Mouse (Mus musculus): ENCODE measurements around the gene Nphp3.

Nphp3 gene

DNA sequence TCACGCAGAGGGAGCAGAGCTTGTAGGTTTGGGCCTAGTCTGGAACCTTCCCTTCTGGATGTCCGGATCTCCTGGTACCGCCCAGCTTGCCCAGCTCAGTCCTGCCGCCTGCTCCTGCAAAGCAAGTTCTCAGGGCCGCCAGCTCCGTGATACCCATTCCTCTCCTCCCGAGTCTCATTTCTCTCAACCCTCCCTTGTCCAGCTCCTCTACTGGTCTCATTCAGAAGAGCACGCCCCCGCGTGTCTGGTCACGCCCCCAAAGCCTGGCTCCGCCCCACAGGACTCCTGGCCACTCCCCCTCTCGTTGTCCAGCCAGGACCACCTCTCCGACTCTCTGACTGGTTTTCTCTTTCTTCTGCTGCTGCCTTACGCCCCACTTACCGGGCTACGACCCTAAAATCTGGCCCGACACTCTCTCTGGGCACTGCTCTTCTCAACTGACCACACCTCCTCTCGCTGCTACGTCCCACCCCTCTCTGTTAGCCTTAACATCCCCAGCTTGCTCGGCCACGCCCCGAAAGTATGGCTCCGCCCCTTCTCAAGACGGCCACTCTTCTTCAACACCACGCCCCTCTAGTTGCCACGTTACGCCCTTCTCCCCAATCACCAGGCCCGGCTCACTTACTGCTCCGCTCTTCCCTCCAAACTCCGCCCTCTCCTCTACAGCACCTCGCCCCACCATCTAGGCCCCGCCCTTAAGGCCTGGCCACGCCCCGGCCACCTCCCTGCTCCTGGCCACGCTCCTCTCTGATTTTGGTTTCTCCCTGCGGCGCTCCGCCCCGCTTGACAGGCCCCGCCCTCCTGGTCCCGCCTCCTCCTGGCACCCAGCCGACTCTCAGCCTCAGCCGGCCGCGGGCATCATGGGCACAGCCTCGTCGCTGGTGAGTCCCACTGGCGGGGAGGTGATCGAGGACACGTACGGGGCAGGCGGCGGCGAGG lies at the start of gene Nphp3:
Nphp3 (plus strand) TSS at position 624 of the 939 bp plus-strand sequence.
- DNase-seq (ENCODE audit: low spot score) = peak; percentile 97

DNA sequence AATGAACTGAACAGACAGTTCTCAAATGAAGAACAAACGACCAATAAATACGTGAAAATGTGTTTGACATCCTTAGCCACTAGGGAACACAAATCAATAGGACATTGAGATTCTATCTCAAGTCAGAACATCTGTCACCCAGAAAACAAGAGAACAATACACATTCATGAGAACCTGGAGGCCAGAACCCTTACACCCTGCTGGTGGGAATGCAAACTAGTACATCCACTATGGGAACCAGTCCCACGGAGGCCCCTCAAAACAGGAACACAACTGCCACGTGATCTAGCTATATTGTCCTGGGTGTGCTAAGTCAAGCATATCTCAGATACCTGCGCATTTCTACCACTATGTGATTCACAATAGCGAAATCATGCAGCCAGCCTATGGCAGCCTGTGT lies 43.6 kb upstream of the Nphp3 start:
- DNase-seq (ENCODE audit: low spot score) = no peak

DNA sequence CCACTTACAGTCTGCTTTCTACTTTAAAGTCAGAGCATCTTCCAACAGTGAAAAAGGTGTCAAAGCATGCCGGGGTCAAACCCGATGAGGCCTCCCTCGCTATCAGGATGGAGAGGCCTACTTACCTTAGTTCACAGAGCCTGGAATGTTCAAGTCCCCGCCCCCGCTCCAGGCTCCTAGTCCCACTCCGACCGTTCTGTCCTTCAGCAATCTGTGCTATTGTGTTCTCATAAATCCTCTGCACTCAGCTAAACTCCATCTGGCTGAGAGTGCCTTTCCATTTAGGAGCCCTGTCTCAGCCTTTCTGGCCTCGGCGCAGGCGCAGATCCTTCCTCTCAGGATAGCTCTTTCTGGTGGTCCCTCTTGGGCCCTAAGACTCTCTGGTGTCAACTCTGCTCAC lies 42.4 kb upstream of the Nphp3 start:
- DNase-seq (ENCODE audit: low spot score) = no peak

DNA sequence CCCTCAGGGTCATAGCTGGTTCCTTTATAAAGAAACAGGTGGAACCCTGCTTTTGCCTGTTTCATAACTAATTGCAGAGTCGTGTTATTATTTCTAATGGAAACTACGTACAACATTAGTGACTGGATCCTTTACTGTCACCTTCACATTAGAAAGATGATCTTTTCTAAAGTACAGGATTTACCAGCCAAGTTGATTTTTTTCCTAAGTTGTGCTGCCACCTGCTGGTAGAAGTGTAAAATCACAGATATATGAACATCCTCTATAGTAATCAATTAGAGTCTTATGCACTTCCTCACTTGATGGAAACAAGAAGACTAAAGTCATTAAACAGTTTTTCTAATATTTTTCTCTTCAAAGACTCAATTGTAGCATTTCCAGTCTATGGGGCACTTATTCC lies 5.8 kb upstream of the Nphp3 start:
- no peak for DNase-seq (ENCODE audit: low spot score)

DNA sequence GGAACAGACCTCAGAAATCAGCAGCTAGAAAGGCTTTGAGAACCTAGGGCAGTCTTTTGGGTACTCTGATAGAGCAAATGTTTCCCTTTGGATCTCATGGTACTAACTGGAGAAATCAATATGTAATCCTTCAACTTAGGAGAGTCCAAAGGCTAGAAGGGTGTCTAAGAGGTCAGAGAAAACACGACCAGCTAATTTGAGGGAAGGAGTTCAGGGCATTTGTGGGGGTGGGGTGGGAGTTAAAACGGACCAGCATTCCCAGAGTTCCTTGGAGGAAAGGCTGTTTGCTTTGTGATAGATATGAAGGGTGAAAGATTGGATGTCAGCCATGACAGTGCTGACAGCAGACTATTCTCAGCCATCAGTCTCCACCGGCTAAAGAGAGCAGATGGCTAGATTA lies 1.7 kb upstream of the Nphp3 start:
- DNase-seq (ENCODE audit: low spot score) = no peak

DNA sequence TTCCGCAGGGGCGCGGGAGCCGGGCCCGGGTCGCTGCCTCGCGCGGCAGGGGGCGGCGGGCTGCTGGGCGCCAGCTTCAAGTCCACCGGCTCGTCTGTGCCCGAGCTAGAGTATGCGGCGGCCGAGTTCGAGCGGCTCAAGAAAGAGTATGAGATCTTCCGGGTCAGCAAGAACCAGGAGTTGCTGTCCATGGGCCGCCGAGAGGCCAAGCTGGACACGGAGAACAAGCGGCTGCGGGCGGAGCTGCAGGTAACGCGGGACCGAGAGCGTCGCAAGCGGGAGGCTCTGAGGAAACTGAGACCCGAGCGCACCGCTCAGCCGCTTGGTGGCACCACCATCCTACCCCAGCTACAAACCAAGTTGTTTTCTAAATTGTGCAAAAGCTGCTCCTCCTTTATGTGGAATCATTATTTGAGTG lies 578 bp downstream of the Nphp3 start:
- peak; percentile 19 for DNase-seq (ENCODE audit: low spot score)

DNA sequence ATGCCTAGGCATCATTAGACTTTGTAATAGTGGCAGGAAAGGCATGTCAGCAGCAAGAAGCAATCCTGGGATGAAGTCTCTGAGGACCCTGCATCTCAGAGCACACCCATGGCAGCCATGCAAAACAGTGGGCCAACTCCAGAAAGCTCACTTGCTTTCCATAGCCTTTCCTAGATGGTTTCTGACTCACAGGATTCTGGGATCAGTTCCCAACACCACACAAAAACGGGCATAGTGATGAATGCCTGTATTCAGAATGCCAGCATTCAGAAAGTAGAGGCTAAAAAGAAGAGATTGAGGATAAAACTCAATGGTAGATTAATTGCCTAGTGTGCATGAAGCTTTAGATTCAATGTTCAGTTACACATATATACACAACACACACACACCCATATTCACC lies 12.2 kb downstream of the Nphp3 start:
- DNase-seq (ENCODE audit: low spot score) = no peak

DNA sequence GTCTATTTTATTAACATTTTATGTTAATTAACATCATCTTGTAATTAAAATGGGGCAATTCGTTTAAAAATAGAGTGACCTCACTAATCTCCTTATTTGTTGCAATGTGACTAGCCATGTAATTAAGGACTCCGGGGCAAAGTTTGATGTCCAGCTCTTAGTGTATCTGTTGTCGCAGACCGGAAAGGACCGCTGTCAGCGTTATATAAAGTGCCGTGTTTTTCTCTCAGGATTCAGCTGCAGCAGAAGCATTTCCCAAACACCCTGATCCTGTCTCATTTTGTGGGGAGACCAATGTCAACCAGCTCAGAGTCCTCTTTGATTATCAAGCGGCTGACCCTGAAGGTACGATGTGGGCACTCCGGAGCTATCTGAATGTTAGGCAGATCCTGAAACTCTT lies 18.7 kb downstream of the Nphp3 start:
- no peak for DNase-seq (ENCODE audit: low spot score)

DNA sequence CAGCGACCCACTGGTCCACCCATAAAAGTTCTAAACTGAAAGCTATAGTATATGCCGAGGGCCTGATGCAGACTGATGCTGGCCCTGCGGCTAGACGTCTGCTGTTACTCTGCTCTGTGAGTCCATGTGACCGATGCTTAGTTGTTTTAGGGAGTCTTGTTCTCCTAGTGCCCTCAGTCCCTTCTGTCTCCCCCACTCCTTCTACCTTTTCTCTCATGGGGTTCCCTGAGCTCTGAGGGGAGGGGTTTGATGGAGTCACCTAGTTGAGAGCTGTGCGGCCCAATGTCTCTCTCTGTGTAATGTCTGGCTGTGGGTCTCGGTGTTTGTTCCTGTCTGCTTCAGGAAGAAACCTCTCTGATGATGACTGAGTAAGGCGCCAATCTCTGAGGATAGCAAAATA lies 24.8 kb downstream of the Nphp3 start:
- DNase-seq (ENCODE audit: low spot score) = no peak

DNA sequence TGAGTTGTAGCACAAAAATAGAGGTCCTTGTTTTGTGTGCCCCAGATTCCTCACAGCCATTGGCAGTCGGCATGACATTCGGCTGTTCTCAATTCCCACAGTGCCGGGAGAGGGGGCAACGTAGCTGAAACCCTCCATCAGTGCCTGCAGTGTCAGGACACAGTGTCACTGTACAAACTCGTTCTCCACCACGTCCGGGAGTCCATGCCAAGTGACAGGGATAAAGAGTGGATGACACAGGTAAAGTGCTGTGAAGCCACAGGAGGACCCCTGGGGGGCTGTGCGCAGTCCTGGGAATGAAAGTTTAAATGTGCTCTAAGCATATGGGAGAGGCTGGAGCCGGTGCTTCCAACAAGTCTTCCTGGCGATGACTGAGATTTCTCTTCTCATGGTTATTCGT lies 27.5 kb downstream of the Nphp3 start:
- no peak for DNase-seq (ENCODE audit: low spot score)

DNA sequence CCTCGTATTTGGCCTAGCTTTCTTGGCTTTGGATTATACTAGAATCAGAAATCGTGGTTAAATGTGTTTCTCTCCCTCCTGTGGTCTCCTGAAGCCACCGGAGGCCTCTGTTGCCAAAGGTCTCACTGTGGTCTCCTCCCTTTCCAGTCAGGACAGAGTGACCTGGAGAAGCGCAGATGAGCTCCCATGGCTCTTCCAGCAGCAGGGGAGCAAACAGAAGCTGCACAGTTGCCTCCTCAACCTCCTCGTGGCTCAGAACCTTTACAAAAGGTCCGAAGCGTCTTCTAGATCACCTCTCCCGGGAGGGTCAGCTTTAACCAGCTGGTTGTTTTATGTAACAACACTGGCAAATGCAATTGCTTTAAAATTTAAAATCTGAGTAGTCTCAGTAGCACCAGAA lies 31.9 kb downstream of the Nphp3 start:
- DNase-seq (ENCODE audit: low spot score) = no peak

DNA sequence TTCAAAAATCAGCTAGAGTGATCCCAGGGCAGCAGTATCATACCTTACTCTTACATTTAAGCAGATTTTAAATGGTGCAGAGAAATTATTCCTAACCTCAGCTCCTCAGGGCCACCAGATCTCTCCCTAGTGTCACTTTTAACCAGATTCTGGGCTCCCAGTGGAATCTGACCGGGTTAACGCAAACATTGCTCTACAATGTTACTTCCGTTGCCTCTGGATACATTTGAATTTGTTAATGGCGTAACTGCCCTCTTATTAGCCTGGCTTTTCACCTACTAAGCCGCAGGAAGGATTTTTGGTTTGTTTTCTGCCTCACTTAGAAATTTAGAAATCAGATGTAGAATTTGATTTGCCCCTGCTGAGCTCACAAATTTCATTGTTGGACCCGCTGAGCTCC lies 32.4 kb downstream of the Nphp3 start:
- no peak for DNase-seq (ENCODE audit: low spot score)

DNA sequence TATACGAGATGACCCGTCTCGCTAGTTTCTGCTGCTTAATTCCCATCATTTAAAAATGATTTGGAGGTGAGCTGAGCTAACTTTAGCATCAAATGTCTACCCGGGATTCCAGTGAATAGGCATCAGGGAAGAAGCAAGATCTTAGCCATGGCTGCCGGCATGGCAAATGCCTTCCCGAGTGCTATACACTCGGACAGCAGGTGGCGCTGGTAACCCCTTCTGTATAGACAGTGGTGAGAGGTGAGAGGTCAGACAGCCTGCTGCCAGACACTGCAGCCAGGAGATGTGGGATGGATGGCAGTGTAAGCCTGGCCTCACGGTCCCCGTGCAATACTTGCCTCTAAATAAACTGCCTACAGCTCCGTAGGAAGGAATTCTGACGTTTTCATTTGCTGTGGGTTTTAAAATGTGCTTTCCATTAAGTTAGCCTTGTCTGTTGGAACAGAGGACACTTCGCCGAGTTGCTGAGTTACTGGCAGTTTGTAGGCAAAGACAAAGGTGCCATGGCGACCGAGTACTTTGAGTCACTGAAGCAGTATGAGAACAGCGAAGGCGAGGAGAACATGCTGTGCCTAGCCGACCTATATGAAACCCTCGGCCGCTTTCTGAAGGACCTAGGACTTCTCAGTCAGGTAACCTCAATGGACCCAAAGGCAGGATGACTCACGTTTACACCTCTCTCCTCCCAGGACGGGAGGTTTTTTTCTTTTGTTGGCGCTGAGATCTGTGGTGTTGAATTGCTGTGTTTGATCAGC lies 33.1 kb downstream of the Nphp3 start:
- peak; percentile 34 for DNase-seq (ENCODE audit: low spot score)

DNA sequence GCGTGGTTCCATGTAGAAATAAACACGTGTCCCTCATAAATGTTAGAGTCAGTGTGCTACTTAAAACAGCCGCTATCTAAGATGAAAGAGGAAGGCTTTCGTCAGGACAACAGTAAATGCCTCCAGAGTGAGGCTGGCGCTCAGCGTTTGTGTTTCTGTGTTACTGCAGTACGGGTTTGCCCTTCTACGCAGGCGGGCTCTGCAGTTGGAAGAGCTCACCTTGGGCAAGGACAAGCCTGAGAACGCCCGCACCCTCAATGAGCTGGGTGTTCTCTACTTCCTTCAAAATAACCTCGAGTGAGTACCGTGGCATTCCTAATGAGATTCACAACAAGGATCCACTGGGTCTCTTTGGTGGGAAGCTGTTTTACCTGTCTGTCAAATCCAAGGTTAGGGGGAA lies 35.9 kb downstream of the Nphp3 start:
- DNase-seq (ENCODE audit: low spot score) = no peak

DNA sequence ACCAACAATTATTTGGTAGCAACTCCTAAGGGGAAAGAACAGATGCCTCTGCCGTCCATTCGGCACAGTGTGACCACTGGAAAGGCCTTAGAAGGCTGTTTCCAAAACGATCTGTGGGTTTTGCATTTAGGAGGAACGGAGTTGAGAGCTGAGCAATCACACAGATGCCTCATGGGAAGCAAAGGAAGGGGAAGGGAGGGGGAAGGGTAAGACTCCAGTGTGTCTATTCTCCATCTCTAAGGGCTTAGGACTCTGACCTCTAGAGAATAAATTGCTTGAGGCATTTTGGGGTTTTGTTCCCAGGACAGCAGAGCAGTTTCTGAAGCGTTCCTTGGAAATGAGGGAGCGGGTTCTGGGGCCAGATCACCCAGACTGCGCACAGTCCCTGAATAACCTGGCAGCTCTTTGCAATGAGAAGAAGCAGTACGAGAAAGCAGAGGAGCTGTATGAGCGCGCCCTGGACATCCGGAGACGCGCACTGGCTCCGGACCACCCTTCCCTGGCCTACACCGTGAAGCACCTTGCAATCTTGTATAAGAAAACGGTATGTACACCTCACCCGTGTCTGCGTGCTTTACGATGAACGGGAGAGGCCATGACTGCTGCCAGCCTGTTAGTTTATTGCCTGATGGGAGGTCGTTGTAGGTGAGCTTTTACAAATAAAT lies 36.8 kb downstream of the Nphp3 start:
- DNase-seq (ENCODE audit: low spot score) = no peak

DNA sequence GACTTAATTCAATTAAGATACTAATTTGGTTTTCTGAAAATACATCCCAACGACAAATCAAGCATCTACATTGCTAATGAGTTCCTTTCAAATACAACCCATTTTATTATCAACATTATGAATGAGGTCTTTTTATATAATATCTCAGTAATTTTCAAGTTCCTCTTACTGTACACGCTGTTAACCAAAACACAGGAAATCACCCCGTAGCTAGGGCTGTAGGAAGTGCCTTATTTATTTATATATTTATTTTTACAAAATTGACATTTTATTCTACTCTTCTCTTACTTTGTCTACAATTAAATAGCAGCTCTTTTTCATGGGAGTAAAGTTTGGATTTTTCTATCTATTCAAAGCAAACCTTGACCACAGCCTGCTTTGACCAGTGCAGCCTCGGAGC lies 37.4 kb downstream of the Nphp3 start:
- no peak for DNase-seq (ENCODE audit: low spot score)

DNA sequence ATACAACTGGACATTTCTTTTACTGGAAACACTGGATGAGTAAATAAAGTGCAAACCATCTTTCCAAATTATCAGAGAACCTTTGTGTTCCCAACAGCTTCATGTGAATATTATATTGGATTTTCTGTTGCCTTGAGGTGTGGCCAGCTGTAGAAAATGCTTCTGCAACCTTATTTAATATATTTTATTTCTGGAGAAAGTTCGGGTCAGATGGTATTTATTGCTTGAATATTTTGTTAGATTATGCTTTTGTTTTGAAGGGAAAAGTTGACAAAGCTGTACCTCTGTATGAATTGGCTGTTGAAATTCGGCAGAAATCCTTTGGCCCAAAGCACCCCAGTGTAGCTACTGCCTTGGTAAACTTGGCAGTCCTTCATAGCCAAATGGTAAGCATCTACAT lies 38.0 kb downstream of the Nphp3 start, which contains the start of gene Gm28305:
Gm28305 (plus strand) TSS at position 301 of the 400 bp plus-strand sequence.
- DNase-seq (ENCODE audit: low spot score) = no peak

DNA sequence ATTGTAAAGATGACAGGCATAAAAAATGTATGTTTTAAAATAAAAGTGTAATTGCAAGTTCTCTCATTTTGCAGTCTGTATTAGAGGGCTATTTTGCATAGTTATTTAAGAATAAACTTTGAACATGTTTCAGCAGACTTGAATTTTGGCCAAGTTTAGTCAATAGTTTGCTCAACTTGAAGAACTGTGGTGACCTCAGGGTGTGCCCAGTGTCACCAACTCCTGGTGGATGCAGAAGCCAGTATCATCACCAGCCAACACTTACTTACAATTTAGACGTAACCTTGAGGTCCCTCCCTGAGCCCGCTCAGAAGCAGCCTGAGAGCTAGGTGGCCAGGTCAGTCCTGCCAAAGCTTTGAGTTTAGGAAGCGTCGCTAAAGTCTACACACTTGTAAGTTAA lies 41.3 kb downstream of the Nphp3 start:
- no peak for DNase-seq (ENCODE audit: low spot score)

DNA sequence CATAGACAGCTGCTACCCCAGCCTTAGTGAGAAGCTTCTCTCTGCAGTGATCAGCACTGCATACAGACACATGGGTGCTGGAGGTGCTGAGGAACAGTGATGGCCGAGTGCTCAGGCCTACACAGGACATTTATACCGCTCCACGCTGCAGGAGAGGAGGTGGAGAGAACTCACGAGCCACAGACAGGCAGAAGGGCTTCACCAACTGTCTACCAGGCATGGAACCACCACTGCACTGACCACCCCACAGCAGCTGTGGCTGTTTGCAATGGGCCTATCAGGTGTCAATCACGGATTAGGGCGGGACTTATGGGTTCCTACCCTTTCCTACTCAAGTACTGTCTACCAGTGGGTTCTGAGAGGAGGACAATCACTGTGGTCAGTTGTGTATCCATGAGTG lies 48.7 kb downstream of the Nphp3 start:
- DNase-seq (ENCODE audit: low spot score) = no peak

DNA sequence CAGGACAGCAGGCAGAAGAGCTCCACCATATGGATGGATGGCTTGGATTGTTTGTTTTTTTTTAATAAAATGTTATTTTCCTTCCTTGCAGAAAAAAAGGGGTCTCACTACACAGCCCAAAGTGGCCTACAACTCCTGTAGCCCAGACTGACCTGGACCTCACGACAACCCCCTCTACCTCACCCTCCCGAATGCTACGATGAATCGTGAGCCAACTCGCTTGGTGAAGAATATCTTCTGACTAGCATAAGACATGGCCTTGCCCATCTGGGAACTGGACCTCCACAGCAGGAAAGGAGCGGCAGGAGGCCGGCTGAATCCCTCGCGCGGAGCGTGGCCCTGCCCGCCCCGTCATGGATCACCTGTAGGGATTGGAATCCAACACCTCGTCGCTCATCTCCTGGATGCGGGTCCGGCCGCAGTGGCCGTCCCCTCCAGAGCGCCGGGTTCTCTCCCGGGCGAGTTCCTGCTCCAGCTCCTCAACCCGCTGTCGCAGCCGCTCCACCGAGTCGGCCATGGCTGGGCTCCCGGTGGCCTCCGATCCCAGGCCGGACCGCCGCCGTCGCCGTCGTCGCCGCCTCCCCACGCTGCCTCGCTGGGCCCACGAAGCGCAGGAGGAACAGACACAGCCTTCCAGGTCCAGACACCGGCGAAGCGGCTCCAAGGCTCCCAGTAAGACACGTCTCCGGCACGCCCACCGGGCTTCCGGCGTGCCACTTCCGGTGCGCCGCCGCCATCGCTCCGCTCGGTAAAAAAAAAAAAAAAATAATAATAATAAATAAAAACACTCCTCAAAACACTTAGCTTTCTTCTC lies 60.3 kb downstream of the Nphp3 start, which contains the start of gene Uba5:
Uba5 (minus strand) TSS at position 705 of the 814 bp plus-strand sequence.
- DNase-seq (ENCODE audit: low spot score) = peak; percentile 31

DNA sequence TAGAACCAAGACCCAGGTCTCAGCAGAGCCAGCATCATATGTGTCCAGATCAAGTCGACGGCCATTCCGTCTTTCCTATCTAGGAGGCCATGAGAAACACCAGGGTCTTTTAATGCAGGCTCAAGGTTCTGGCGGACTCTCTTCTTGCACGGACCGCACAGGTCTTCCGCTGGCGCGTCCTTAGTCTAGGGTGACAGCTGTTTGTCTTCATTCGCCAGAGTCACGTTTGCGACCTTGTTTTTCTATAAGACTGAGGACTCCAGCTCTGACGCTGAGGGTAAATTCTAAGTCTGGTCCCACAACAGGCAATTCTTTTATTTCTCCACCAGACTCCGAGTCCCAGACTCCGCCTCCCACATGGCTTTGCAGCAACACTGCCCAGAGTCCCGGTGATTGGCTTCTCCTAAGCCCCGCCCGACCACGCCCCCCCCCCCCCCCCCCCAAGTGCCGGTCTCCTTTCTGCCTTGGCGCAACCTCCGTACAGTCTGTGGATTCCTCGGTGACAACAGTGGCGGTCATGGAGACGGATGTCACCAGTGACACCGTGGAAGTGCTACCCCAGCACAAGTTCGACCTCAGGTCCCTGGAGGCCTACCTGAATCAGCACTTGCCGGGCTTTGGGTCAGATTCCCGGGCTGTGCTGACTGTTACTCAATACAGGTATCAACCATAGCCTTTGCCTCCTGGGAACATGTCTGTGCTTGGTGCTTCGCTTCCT lies 61.1 kb downstream of the Nphp3 start, which contains the start of gene Acad11:
Acad11 (plus strand) TSS at position 134 of the 718 bp plus-strand sequence.
- peak; percentile 35 for DNase-seq (ENCODE audit: low spot score)

Data from urinary bladder, postnatal 10 days (tissue).